Mouse (Mus musculus) cerebellum, postnatal 4 days (tissue): Measurements from ENCODE around the gene Sec22c.

Source experiments
- DNase-seq, 2 experiments: peaks; one replicate each; pipeline ENCODE4 v3.0.0; 2022; ENCODE audit warnings: low spot score in 2 of 2, mixed read lengths in 1 of 2

Sec22c gene

GRCm38 (mm10) chr9:121694736-121695135, 10.6 kb downstream of the Sec22c start:
- DNase-seq, result no peak

DNA sequence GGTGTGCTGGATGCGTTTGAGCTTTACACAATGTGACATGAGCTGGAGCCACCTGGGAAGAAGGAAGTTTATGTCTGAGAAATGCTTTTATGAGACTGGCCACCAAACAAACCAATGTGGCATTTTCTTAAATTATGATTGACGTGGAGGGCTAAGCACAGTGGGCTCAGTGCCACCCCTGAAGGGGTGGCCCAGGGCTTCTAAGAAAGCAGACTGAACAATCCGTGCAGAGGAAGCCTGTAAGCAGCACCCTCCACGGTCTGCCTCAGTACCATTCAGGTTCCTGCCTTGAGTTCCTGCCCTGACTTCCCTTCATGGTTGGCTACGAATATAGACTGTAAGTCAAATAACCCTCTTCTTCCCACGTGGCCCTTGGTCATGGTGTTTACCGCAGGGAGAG, 14.6 kb downstream of the Sec22c start:
- no peak for DNase-seq

- DNase-seq, result peak in 1 of 2 experiments; percentile 45
These were observed 15.1 kb downstream of the Sec22c start for GRCm38 (mm10) chr9:121690200-121690651.

GRCm38 (mm10) chr9:121684702-121685101, 20.6 kb downstream of the Sec22c start:
- DNase-seq, result no peak

DNA sequence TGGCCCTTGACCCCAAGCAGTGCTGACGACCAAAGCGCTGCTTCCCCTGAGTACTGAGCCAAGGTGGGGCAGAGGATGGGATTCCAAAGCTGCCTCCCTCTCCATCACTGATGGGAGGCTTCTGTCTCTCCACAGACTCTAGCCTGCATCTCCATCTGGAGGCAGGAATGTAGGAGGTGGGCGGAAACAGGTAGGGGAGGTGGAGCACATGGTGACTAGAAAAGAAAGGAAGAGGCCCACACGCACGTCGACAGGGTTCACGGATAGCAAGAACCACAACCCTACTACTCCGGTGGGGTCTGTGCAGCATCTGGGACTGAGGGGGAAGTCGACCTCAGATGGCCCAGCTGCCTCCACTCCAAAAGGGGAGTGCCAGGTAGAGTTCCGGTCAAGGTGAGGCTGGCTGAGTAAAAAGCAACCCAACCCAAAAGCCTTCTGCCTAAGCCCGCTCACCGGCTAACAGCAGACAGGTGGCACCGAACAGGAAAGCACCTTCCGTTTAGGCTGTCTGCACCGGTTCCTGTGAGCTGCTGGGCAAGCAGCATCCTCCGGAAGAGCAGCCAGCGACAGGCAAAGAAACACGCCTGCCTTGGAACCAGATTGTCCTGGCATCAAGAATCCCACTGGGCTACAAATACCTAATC, 23.1 kb downstream of the Sec22c start:
- no peak for DNase-seq

GRCm38 (mm10) chr9:121681191-121681590, 24.1 kb downstream of the Sec22c start:
- DNase-seq, result no peak

- DNase-seq, result peak; percentile 58 to 69
These were observed 25.7 kb downstream of the Sec22c start for GRCm38 (mm10) chr9:121679549-121679948.

GRCm38 (mm10) chr9:121677476-121677875, 27.8 kb downstream of the Sec22c start:
- DNase-seq, result no peak

- no peak for DNase-seq
These were observed 28.2 kb downstream of the Sec22c start for GRCm38 (mm10) chr9:121677069-121677468.

DNA sequence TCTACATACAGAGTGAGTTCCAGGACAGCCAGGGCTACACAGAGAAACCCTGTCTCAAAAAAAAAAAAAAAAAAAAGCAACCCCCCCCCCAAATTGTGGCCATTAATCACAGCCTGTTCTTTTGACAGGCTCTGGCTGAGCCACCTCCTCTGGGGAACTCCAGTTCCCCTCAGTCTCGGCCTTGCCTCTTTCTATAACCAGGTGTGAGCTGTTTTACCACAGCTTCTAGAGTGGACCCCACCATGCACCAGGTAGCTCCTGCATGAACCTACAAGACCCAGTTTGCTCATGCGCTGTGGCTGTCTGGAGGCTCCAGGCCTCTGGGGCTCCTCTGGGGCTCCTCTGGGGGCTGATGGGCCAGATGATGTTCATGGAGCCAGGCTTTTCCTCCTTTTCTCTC, 29.7 kb downstream of the Sec22c start:
- DNase-seq, result no peak

- DNase-seq, result no peak
These were observed 30.3 kb downstream of the Sec22c start for GRCm38 (mm10) chr9:121675011-121675410.

- DNase-seq, result no peak
These were observed 31.6 kb downstream of the Sec22c start for GRCm38 (mm10) chr9:121673716-121674115.

DNA sequence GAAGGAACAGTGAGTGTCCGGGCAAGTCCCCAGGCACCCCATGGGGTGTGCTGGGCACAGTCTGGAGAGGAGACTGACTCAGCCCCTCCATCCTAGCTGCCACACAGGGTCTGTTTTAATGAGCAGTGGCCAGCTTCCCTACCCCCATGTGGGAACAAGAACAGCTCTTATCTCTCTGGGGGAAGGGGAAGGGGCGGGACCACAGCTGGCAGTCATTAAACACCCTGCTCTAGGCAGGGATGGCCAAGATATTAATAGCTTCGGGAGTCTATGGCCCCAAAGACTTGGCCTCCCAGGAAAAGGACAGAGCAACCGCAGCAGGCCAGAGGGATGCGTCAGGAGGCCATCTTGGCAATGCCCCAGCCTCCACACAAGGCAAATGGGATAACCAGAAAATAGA, 33.0 kb downstream of the Sec22c start:
- DNase-seq, result no peak

DNA sequence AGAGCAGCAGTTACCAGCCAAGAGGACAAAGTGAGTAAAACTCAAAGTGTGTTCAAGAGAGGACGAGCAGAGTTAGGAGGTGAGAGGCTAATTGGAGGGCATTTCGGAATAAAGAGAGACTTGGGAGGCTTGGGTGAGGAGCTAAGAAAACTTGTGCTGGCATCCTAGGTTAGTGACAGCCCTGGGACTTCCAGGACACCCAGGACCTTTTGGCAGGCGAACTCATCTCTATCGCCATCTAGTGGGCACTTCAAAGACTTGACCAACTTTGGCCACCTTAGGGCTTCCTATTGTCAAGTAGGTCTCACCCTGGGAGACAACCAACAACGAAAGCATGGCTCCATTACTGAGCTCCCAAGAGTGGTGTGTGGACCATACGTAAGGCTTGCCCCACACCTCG, 34.0 kb downstream of the Sec22c start:
- peak in 1 of 2 experiments; percentile 51 for DNase-seq

DNA sequence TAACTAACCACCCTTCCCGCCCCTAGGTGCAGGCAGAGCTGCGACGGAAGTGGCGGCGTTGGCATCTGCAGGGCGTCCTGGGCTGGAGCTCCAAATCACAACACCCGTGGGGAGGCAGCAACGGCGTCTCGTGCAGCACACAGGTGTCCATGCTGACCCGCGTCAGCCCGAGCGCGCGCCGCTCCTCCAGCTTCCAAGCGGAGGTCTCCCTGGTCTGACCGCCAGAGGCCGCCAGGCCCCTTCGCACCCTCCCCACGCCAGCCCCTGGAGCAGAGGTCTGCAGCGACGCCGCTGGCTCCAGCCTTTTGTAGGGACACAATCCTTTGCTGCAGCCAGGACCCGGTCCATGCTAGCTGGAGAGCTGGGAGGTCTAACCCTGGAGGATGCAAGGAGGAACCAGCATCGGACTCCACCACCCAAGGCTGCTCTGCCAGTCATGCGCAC, 35.9 kb downstream of the Sec22c start:
- DNase-seq, result peak; percentile 48 to 65

DNA sequence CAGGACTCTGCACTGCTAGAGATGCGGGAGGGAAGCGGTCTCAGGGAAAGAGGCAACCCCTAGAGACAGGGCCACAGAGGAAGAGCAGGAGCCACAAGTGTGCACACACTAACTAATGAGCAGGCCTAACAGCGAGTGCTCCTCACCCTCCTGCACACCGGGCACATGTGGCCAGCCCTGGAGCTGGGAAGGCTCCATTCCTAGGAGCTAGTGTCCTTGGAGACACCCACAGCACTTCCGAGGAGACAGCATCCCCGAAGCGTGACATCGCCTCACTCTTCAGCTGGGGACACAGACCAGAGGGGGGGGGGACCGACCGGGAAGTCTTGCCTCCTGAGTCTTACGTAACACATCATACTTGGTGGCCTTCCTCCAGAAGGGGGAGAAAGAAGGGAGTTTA, 37.5 kb downstream of the Sec22c start:
- DNase-seq, result no peak

- peak in 1 of 2 experiments; percentile 66 for DNase-seq
These were observed 38.2 kb downstream of the Sec22c start for GRCm38 (mm10) chr9:121666957-121667630.

DNA sequence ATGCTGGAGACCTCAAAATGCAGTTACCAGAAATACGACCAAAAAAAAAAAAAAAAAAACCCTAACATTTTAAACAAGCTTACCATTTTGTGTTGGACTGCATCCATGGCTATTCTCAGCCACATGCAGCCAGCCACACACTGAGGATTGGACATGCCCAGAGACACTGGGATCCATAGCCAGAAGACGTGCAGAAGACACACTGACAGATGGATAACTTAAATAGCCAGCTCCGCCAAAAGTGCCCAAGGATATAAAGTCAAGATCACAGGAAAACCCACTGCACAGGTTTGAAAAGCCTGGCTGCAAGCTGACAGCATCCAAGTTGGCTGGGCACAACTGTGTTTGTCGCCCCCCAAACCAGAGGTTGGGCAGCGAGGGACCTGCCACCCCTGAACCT, 41.2 kb downstream of the Sec22c start:
- DNase-seq, result no peak

DNA sequence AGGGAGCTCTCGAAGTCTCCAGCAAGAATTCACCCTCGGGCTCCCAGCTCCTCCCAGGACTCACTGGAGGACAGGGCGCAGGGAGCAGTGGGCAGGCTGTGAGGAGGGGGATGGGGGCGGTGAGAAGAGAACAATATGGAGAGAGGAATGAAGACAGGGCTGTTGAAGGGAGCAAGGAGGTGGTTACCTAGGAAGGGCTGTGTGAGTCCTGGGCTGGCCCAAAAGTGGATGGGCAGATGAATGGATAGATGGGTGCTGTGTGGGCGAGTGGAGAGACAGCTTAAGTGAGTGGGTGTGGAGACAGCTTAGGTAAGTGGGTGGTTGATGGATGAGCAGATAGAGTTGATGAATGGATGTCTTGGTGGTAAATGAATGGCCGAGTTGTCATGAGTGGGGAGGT, 41.8 kb downstream of the Sec22c start:
- DNase-seq, result no peak

DNA sequence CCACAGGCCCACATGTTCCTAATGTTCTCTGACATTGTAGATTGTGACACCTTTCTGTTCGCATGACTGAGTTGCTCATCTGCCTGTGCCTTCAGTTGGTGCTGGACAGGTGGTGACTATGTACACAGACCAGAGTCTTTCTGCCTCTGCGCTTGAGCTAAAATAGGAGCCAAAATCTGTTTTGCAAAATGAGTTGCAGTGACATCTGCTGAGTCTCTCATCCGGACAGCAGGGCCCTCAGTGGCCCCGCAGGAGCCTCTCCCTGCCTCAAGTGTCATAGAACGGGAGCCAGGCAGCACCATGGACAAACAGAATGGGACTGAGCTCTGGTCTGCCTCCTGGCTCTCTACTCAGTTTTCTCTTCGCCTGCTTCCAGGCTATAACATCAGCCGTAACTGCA, 45.5 kb downstream of the Sec22c start:
- DNase-seq, result no peak

DNA sequence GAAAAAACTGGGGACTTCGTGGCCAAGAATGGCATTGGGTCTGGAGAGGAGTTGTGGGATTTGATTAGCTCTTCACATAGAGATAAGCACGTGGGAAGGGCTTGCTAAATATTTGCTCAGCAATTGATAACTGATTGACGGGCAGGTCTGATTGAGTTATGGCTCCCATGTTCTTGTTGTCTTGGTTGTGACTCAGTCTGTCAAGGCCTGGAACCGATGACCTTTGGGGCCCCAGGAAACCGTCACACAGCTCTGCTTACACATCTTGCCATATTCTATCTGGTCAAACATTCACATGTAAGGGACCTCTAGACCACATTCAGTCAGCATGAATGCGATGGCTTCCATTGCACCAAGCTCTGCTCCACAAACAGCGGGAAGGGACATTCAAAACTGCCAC, 47.0 kb downstream of the Sec22c start:
- no peak for DNase-seq

- no peak for DNase-seq
These were observed 48.1 kb downstream of the Sec22c start for GRCm38 (mm10) chr9:121657143-121657542.

DNA sequence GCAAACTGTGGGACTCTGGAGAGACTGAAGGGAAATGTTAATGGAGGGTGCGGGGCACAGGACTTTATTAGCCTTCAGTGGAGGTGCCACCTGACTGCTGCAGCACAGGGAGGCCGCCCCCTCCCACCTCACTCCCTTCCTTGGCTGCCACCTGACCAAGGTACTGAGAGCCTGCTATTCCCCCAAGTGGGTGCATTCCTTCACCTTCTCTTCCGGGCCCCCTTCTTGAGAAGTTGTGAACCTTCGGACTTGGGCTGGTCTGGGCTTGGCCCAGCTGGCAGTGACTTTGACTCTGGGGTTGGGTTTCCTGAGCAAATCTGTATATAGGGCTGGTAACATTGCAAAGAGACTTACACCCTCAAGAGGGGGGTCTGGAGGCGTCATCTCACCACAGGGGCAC, 49.0 kb downstream of the Sec22c start:
- DNase-seq, result no peak
